Mouse (Mus musculus) liver, adult 2 months (tissue): ENCODE measurements around the gene Rexo1. TPM values are rescaled to one million over a fixed set of nuclear protein-coding genes. Genes with fewer than 3 reads are reported as not detected.
"Not testable (repeated sequence)": the region's sequence is repeated elsewhere in the genome, so short reads cannot be mapped to it uniquely, and the experiment has no call there.

Source experiments
- DNase-seq: peaks from one replicate; pipeline ENCODE4 v3.0.0-alpha.2; 2011; ENCODE audit warnings: low read depth, low spot score; ENCODE audit errors: extremely low read depth
- H3K27ac ChIP-seq: fragments of 200-500 bp; replicated peaks from 2 replicates; pipeline ENCODE4 v1.5.1; 2012; ENCODE audit warnings: low read depth, mild to moderate bottlenecking, control low read depth, inconsistent platforms, low read length; ENCODE audit not compliant: insufficient read depth
- H3K27me3 ChIP-seq: fragments of 200-500 bp; 2 replicates; pipeline ENCODE4 v1.6.1; 2012; ENCODE audit warnings: mild to moderate bottlenecking, moderate library complexity, low read length, inconsistent platforms; ENCODE audit not compliant: control insufficient read depth, insufficient read depth
- H3K36me3 ChIP-seq: fragments of 200-500 bp; 2 replicates; pipeline ENCODE4 v1.6.1; 2012; ENCODE audit warnings: low read length, inconsistent platforms; ENCODE audit not compliant: control insufficient read depth, insufficient read depth
- H3K4me1 ChIP-seq: fragments of 200-500 bp; 2 replicates; pipeline ENCODE4 v1.6.1; 2011; ENCODE audit warnings: low read length; ENCODE audit not compliant: control insufficient read depth, insufficient read depth
- H3K4me3 ChIP-seq: fragments of 200-500 bp; 2 replicates; pipeline ENCODE4 v1.5.1; 2011; ENCODE audit warnings: low read depth, mild to moderate bottlenecking, control low read depth, low read length, moderate library complexity; ENCODE audit not compliant: insufficient read depth
- H3K79me2 ChIP-seq: fragments of 200-500 bp; 2 replicates; pipeline ENCODE4 v1.6.1; 2012; ENCODE audit warnings: inconsistent platforms, mild to moderate bottlenecking, low read length, moderate library complexity; ENCODE audit not compliant: control insufficient read depth, insufficient read depth
- H3K9ac ChIP-seq: fragments of 200-500 bp; 2 replicates; pipeline ENCODE4 v1.6.1; 2012; ENCODE audit warnings: low read depth, mild to moderate bottlenecking, control low read depth, inconsistent platforms, low read length
- CTCF ChIP-seq: fragments of 200-500 bp; IDR thresholded peaks from 2 replicates; pipeline ENCODE4 v1.5.1; 2011; ENCODE audit warnings: low read depth, low read length, control low read depth
- POLR2A ChIP-seq: fragments of 200-500 bp; IDR thresholded peaks from 2 replicates; pipeline ENCODE4 v1.6.1; 2011; ENCODE audit warnings: low read length, control low read depth; ENCODE audit not compliant: insufficient read depth; ENCODE audit errors: extremely low read depth
- WGBS: fragments of 180-500 bp; shearing (Covaris S2); methylation state at CpG from one replicate; pipeline ENCODE4 v1.1.7; 2018; 5-methylcytosine and 5-hydroxymethylcytosine counted together
- polyA plus RNA-seq: library from polyadenylated mRNA; depleted of rRNA; stranded (reverse); fragments of >200 nt; gene quantifications from 2 replicates; pipeline ENCODE4 v1.2.3, GENCODE M21; 2012
- total RNA-seq: library from RNA; depleted of rRNA; stranded (reverse); fragments of >200 nt; gene quantifications from 2 replicates; pipeline ENCODE4 v1.2.3, GENCODE M21; 2014

Gene Rexo1
- total and polyA plus RNA-seq, 2 experiments, result 4.4 to 36.8 TPM

DNA sequence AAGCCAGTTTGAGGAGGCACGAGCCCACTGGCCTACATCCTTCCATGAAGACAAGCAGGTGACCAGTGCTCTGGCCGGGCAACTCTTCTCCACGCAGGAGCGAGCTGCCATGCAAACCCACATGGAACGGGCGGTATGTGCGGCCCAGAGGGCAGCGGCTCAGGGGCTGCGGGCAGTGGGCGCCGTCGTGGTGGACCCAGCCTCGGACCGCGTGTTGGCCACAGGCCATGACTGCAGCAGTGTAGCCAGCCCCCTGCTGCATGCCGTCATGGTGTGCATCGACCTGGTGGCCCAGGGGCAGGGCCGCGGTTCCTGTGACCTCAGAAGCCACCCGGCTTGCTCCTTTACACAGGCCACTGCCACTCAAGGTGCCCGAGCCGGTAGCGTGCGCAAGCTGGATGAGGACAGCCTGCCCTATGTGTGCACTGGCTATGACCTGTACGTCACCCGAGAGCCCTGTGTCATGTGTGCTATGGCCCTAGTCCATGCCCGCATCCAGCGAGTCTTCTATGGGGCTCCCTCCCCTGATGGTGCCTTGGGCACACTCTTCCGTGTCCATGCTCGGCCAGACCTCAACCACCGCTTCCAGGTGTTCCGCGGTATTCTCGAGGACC, 45.5 kb upstream of the Rexo1 start:
- Histone ChIP-seq H3K27me3 (no peaks in the 10 kb centered on the region), H3K9ac (no peak overlapping the region), H3K4me1 (peaks cover 11% of the 10 kb centered on the region), H3K27ac (no peak overlapping the region), H3K36me3 (no peaks in the 10 kb centered on the region), H3K79me2 (peaks cover 33% of the 10 kb centered on the region), H3K4me3 (no peak overlapping the region)
- WGBS, result 96% methylated on average over 34 of the region's 34 CpGs
- no peak for TF ChIP-seq CTCF
- TF ChIP-seq POLR2A, result no peak
- no peak for DNase-seq

DNA sequence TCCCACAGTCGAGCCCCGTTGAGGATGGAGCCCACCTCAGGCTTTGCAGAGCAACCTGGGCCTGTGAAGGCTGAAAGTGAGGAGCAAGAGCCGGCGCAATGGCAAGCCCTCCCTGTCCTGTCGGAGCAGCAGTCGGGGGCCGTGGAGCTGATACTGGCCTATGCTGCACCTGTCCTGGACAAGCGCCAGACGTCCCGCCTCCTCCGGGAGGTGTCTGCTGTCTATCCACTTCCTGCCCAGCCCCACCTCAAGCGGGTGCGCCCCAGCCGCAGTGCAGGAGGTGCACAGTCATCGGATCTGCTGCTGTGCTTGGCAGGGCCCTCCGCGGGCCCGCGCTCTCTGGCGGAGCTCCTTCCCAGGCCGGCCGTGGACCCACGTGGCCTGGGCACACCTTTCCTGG, 44.9 kb upstream of the Rexo1 start:
- H3K36me3 ChIP-seq, result no peaks in the 10 kb centered on the region
- no peaks in the 10 kb centered on the region for H3K27me3 ChIP-seq
- no peak overlapping the region for H3K27ac ChIP-seq
- H3K4me1 ChIP-seq, result peaks cover 11% of the 10 kb centered on the region
- WGBS, result 87% methylated on average over 23 of the region's 23 CpGs
- H3K9ac ChIP-seq, result no peak overlapping the region
- peaks cover 33% of the 10 kb centered on the region for H3K79me2 ChIP-seq
- no peak overlapping the region for H3K4me3 ChIP-seq
- TF ChIP-seq POLR2A (no peak), CTCF (no peak)
- no peak for DNase-seq

DNA sequence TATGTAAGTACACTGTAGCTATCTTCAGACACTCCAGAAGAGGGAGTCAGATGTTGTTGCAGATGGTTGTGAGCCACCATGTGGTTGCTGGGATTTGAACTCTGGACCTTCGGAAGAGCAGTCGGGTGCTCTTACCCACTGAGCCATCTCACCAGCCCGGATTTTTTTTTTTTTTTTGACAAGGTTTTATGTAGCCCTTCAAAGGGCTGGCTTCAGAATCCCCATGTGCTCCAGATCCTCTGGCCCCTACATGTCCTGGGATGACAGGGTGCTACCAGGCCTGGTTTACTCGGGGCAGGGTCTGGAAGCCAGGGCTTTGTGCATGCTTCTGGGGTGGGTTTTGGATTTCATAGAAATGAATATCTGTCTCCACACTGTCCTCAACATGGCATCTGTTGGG, 44.4 kb upstream of the Rexo1 start, which contains the start of gene Gm49322:
Gm49322 (plus strand) TSS at position 301 of the 400 bp plus-strand sequence.
- WGBS, result 87% methylated on average over 4 of the region's 4 CpGs
- Histone ChIP-seq H3K79me2 (peaks cover 33% of the 10 kb centered on the region), H3K4me1 (peaks cover 11% of the 10 kb centered on the region)
- not testable (repeated sequence) for H3K27me3 ChIP-seq, H3K9ac ChIP-seq, DNase-seq, H3K36me3 ChIP-seq, H3K4me3 ChIP-seq, H3K27ac ChIP-seq

DNA sequence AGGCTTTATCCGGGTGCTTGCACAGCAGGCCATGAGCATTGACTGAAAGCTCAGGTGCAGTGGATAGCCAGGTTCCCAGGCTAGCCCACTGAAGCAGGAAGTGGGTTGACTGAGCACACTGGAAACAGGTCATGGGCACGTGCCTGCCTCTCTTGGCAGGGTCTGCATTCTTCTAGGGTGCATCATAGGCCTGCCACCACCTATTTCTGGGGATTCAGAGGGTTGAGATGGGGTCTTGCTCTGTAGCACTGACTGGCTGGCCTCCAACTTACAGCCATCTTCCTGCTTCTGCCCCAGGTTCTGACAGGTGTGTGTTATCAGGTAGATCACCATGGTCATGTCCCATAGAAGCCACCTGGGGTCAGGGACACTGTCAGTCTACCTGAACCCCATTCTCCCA, 43.6 kb upstream of the Rexo1 start:
- H3K4me3 ChIP-seq, result no peak overlapping the region
- H3K4me1 ChIP-seq, result peaks cover 11% of the 10 kb centered on the region
- no peak for TF ChIP-seq CTCF
- no peak for TF ChIP-seq POLR2A

DNA sequence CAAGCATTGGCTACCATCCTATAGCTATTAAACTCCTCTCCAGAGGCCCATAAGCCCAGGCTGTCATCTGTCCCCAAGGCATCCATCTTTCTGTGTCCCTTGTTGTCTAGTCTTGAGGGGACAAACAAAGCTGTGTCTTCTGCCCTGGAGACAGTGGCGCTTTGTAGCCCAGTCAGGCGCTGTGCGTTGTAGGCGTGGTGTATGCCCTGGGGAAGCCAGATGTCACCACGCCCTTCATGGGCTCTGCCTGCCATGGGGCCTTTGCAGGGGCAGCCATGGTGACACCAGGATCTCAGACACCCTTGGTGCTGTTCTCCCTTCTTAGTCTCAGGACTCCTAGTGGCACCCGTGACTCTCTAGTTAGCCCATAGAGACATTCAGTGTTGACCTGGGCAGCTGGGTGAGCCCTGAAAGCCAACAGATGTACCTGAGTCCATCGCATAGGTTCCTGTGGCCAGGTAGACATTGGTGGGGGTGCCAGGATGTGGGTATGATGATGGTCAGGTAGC, 42.7 kb upstream of the Rexo1 start:
- no peaks in the 10 kb centered on the region for H3K27me3 ChIP-seq
- 90% methylated on average over 7 of the region's 7 CpGs for WGBS
- H3K27ac ChIP-seq, result no peak overlapping the region; the same call in 1 of the 2 replicates
- DNase-seq, result no peak
- no peak overlapping the region for H3K4me3 ChIP-seq
- peaks cover 33% of the 10 kb centered on the region for H3K79me2 ChIP-seq
- H3K36me3 ChIP-seq, result no peaks in the 10 kb centered on the region
- TF ChIP-seq POLR2A, result no peak
- TF ChIP-seq CTCF, result no peak
- no peak overlapping the region for H3K9ac ChIP-seq
- peaks cover 11% of the 10 kb centered on the region for H3K4me1 ChIP-seq

More for the DNA sequence above, 43.6 kb upstream of the Rexo1 start:
- no peaks in the 10 kb centered on the region for H3K36me3 ChIP-seq
- H3K27me3 ChIP-seq, result no peaks in the 10 kb centered on the region
- DNase-seq, result no peak
- no peak overlapping the region for H3K9ac ChIP-seq
- H3K79me2 ChIP-seq, result peaks cover 33% of the 10 kb centered on the region
- H3K27ac ChIP-seq, result no peak overlapping the region
- 88% methylated on average over 2 of the region's 2 CpGs for WGBS

DNA sequence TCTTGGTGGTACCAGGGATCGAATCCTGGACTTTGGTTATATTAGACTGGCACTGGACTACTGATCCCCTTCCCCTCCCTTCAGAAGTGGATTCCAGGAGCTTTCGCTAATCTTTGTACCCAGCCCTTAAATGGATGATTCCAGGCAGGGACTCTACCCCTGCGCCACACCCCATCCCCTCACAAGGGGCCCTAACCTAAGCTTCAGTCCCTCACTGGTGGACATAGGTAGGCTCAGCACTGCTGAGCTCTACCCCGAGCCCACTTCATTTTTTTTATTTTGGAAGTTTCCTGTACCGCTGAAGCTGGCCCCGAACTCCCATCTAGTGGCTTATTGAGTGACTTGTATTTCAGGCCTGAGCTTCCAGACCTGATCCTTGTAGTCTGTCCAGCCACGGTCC, 42.0 kb upstream of the Rexo1 start:
- 27% methylated on average over 7 of the region's 7 CpGs for WGBS
- H3K4me1 ChIP-seq, result peaks cover 11% of the 10 kb centered on the region
- TF ChIP-seq POLR2A (no peak), CTCF (no peak)

More for the DNA sequence above, 42.0 kb upstream of the Rexo1 start:
- H3K27me3 ChIP-seq, result no peaks in the 10 kb centered on the region
- H3K27ac ChIP-seq, result peak overlapping the region; percentile 79
- peaks cover 33% of the 10 kb centered on the region for H3K79me2 ChIP-seq
- DNase-seq, result no peak
- H3K4me3 ChIP-seq, result peak overlapping the region; percentile 95
- H3K36me3 ChIP-seq, result no peaks in the 10 kb centered on the region
- peak overlapping the region; percentile 83 for H3K9ac ChIP-seq
